Mouse (Mus musculus) gastrocnemius, adult 8-10 months (tissue): Measurements from ENCODE around the gene Susd3. TPM values are rescaled to one million over a fixed set of nuclear protein-coding genes. Genes with fewer than 3 reads are reported as not detected.
A peak's percentile ranks its signal among the peaks of the same experiment; 100 is the strongest.

Source experiments
- DNase-seq, 2 experiments: peaks; one replicate each; pipeline ENCODE4 v3.0.0; 2022; ENCODE audit warnings: low spot score in 2 of 2
- total RNA-seq, 4 experiments: library from RNA; stranded (reverse); gene quantifications; 2 replicates each; pipeline ENCODE4 v1.2.4; 2022

Susd3 gene
- total RNA-seq, 4 experiments from 2014 or later: 0.94 TPM; not detected in 3

- peak; percentile 75 to 82 for DNase-seq
Measured at GRCm38 (mm10) chr13:49187288-49188218, 61.0 kb downstream of the Susd3 start, which contains the start of gene Ninj1. Gene Ninj1 (plus strand): TSS chr13:49187485.

- no peak for DNase-seq
Measured at GRCm38 (mm10) chr13:49186798-49187287, 61.7 kb downstream of the Susd3 start.

DNA sequence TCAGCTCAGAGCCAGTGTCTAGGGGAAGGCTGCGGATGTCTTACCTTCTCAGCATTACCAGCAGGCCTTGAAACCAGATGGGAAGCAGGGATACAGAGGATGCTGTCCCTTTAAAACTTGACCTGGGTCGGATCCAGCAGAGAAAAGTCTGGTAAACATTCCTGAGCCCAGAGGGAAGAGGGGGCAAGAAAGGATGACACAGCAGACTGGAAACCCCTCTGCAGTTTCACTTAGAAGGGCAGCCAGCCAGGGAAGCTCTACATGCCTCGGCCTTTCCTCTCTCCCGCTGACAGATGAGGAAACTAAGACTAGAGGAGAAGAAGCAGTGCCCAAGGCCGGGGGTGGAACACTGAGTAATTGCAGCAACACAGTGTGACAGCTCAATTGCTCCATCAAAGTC, 64.9 kb downstream of the Susd3 start:
- no peak for DNase-seq

- DNase-seq: no peak
Measured at GRCm38 (mm10) chr13:49183161-49183560, 65.3 kb downstream of the Susd3 start.

GRCm38 (mm10) chr13:49181411-49181984, 67.0 kb downstream of the Susd3 start:
- DNase-seq: no peak

- no peak for DNase-seq
Measured at GRCm38 (mm10) chr13:49180691-49181090, 67.8 kb downstream of the Susd3 start.

Other genes with a start within 250 kb of the Susd3 start
- gene Wnk2, start 100.7 kb downstream of the Susd3 start, total RNA-seq: 10 to 100 TPM; 81.6 to 86.2 (median 81.9) TPM
- 10 to 100 TPM; 15.4 to 22.5 (median 19.0) TPM for gene Ninj1, start 61.2 kb downstream of the Susd3 start, total RNA-seq
- gene Card19, start 32.7 kb downstream of the Susd3 start, total RNA-seq: 100 to 1,000 TPM; 121 to 134 (median 131) TPM
- gene Fgd3, start 71.6 kb upstream of the Susd3 start, total RNA-seq: 1 to 10 TPM in 2 of 4 experiments, under 1 TPM in 2; 0.34 to 1.5 (median 0.98) TPM
- 10 to 100 TPM; 21.6 to 26.7 (median 24.6) TPM for gene Bicd2, start 92.9 kb upstream of the Susd3 start, total RNA-seq
- gene Ippk, start 172.5 kb upstream of the Susd3 start, total RNA-seq: 1 to 10 TPM; 6.1 to 7.6 (median 7.0) TPM
- 1 to 10 TPM; 1.3 to 2.0 (median 1.7) TPM for gene Tes3-ps, start 244.6 kb upstream of the Susd3 start, total RNA-seq